Mouse (Mus musculus) retina, postnatal 7 days (tissue): ENCODE results near the gene Olfr1291-ps1.

ENCODE experiments used
- DNase-seq: peaks from one replicate; pipeline ENCODE4 v3.0.0-alpha.2; 2012; ENCODE audit warnings: low read depth, low spot score

The Olfr1291-ps1 gene

GRCm38 (mm10) chr2:111496880-111497279 lies at the start of gene Olfr1291-ps1:
Olfr1291-ps1 (plus strand) TSS chr2:111497180.
- DNase-seq, result no peak

GRCm38 (mm10) chr2:111448842-111449241 lies 48.1 kb upstream of the Olfr1291-ps1 start, which contains the start of gene Olfr1287:
Olfr1287 (plus strand) TSS chr2:111449142.
- no peak for DNase-seq

- no peak for DNase-seq
Observed at GRCm38 (mm10) chr2:111473801-111474200, 23.2 kb upstream of the Olfr1291-ps1 start, which contains the start of gene Olfr1288. Olfr1288 (plus strand) TSS chr2:111474101.

- DNase-seq, result no peak
Observed at GRCm38 (mm10) chr2:111480519-111480918, 16.5 kb upstream of the Olfr1291-ps1 start, which contains the start of gene Olfr1289. Olfr1289 (plus strand) TSS chr2:111480819.

- no peak for DNase-seq
Observed at GRCm38 (mm10) chr2:111493729-111494128, 3.3 kb upstream of the Olfr1291-ps1 start, which contains the start of gene Olfr1290. Olfr1290 (minus strand) TSS chr2:111493829.

GRCm38 (mm10) chr2:111517451-111517850 lies 20.5 kb downstream of the Olfr1291-ps1 start:
- no peak for DNase-seq

GRCm38 (mm10) chr2:111524903-111525302 lies 27.9 kb downstream of the Olfr1291-ps1 start, which contains the start of gene Olfr1293-ps:
Olfr1293-ps (plus strand) TSS chr2:111525203.
- DNase-seq, result no peak

GRCm38 (mm10) chr2:111540191-111540590 lies 43.2 kb downstream of the Olfr1291-ps1 start, which contains the start of gene Olfr1294:
Olfr1294 (minus strand) TSS chr2:111540291.
- DNase-seq, result no peak
